Mouse (Mus musculus) left cerebral cortex, postnatal 4 days (tissue): ENCODE results near the gene Frmd8. TPM values are rescaled to one million over a fixed set of nuclear protein-coding genes. Genes with fewer than 3 reads are reported as not detected.
"Not testable (repeated sequence)": the region's sequence is repeated elsewhere in the genome, so short reads cannot be mapped to it uniquely, and the experiment has no call there.

Source experiments
- DNase-seq: peaks from one replicate; pipeline ENCODE4 v3.0.0-alpha.2; 2022
- intact Hi-C: fragments of 180-260 bp; cut with DNase I; formaldehyde crosslinking; loops from one replicate; pipeline ENCODE4 v1.15.1; 2025
- total RNA-seq, 2 experiments: library from RNA; stranded (reverse); gene quantifications; 2 replicates each; pipeline ENCODE4 v1.2.3; 2021

The Frmd8 gene
- total RNA-seq, 2 experiments from 2014 or later = 12.1 to 13.4 TPM

GRCm38 (mm10) chr19:5827456-5828154, 47.5 kb downstream of the Frmd8 start:
- DNase-seq = no peak
- intact Hi-C loops = no loop called here

GRCm38 (mm10) chr19:5827044-5827443, 48.0 kb downstream of the Frmd8 start:
- no peak for DNase-seq
- intact Hi-C loops = no loop called here

DNA sequence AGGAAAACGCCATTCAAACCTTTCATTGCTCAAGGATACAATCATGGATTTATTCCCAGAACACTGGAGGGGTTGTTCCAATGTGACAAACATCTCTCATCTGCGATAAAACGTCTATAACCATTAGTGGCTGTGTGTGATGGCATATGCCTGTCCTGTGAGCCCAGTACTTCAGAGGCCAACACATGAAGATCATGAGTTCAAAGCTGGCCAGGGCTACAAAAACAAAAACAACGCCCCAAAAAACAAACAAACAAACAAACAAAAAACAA, 48.4 kb downstream of the Frmd8 start:
- DNase-seq = no peak
- intact Hi-C loops = no loop called here

- intact Hi-C loops = no loop called here
Observed at GRCm38 (mm10) chr19:5825901-5826730, 49.0 kb downstream of the Frmd8 start.

GRCm38 (mm10) chr19:5824826-5825617, 50.1 kb downstream of the Frmd8 start:
- intact Hi-C loops = no loop called here

More at GRCm38 (mm10) chr19:5825901-5826730, 49.0 kb downstream of the Frmd8 start:
- no peak for DNase-seq

GRCm38 (mm10) chr19:5824043-5824825, 50.8 kb downstream of the Frmd8 start:
- DNase-seq = no peak
- intact Hi-C loops = no loop called here

More at GRCm38 (mm10) chr19:5824826-5825617, 50.1 kb downstream of the Frmd8 start:
- DNase-seq = no peak

DNA sequence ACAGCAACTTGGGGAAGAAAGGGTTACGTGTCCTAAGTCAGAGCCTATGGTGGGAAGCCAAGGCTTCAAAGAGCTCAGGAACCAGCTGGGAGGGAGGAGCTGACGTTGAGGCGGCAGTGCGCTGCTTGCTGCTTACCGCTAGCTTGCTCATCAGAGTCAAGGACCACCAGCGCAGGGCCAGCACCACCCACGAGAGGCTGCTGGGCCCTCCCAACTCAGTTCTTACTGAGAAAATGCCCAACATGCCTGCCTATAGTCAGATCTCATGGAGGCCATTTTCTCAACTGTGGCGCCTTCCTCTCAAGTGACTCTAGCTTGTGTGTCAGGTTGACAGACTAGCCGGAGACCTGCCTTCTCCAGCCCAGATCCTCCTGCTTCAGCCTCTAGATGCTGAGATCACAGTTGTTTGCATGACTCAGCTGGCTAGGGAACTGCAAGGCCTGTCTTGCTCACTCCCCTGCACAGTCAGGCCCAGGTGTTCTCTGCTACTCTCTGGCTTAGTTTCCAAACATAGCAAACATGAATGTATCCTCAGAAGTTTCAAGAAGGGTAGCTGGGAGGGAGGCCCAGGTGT, 51.7 kb downstream of the Frmd8 start:
- intact Hi-C loops = no loop called here
- no peak for DNase-seq

DNA sequence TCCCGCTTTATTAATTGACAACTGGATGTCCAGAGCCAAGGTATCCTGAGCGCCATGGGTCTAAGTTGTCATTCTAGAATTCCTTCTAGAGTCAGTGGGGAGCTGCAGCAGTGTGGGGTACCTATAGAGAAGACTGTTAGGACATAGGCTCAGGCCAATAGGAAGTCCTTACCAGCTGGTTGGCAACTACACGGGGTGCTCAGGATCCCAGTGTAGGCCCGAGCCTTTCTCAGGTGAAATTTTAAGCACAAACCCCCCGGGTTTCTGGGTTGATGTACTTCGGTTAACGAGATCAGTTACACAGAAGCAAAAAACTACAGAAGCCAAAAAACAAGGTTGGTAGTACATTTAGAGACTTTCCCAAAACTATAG, 52.3 kb downstream of the Frmd8 start:
- intact Hi-C loops = no loop called here
- no peak for DNase-seq

GRCm38 (mm10) chr19:5822174-5822833, 52.8 kb downstream of the Frmd8 start:
- intact Hi-C loops = no loop called here
- DNase-seq = no peak

GRCm38 (mm10) chr19:5821847-5822173, 53.3 kb downstream of the Frmd8 start:
- intact Hi-C loops = no loop called here
- no peak for DNase-seq

- no peak for DNase-seq
- intact Hi-C loops = no loop called here
Observed at GRCm38 (mm10) chr19:5819549-5819948, 55.5 kb downstream of the Frmd8 start.

DNA sequence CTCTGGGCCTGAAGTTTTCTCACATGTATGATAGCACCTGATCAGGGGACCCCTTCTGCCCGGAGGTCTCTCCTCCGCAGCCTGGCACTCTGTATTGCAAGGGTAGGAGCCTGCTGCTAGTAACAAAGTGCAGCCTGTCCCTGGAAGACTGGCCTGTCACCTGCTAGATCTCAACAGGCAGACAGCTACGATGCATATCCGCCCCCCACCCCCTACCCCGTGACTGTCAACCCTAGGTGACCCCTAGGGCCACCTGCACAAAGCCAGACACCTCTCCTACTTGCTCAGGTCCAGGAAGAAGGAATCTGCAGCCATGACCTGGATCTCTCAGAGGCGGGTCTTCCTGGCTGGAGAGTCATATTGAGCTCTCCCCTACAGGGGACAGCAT, 56.5 kb downstream of the Frmd8 start:
- intact Hi-C loops = no loop called here
- no peak for DNase-seq

DNA sequence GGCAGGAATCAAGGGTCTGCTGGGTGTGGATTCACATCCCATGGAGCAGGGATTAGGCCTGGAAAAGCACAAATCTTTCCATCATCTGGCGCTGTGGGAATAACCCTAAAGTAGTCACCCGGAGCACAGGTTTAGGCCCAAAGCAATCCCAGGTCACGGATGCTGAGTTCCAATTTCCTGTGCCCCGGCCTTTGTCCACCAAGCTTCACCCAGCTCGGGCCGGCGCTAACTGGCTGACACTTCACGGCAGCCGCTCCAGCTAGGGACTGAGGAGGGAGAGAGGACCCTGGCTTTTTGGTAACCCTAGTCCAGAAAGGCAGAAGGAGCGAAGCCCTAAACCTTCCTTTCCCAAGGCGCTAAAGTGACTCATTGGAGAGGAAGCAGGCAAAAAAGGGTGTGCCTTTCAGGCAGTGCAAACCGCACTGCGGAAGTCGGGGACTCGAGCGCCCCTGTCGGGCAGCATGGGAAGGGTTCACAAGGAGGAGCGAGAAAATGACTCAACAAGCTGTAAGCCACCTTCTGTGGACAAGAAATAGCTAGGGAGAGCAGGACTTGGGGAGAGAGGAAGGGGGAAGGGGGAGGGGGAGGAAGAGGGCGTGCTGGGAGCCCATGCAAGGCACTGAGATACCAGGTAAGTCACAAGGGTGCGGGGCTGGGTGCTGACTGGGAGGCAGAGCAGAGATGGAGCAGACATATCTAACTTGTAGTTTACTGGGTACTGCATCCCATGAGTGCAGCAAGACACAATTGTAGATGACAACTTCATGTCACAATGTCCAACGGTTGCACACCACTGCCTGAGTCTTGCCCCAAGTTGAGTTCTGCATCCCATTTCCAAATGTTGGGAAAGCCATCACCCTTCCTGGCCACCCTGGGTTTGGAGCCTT, 57.1 kb downstream of the Frmd8 start:
- intact Hi-C loops = no loop called here
- peak; percentile 85 for DNase-seq

GRCm38 (mm10) chr19:5815928-5816327, 59.1 kb downstream of the Frmd8 start:
- no peak for DNase-seq
- intact Hi-C loops = no loop called here

GRCm38 (mm10) chr19:5815010-5815409, 60.1 kb downstream of the Frmd8 start:
- DNase-seq = no peak
- intact Hi-C loops = no loop called here

GRCm38 (mm10) chr19:5814048-5814447, 61.0 kb downstream of the Frmd8 start:
- intact Hi-C loops = not testable (repeated sequence)

DNA sequence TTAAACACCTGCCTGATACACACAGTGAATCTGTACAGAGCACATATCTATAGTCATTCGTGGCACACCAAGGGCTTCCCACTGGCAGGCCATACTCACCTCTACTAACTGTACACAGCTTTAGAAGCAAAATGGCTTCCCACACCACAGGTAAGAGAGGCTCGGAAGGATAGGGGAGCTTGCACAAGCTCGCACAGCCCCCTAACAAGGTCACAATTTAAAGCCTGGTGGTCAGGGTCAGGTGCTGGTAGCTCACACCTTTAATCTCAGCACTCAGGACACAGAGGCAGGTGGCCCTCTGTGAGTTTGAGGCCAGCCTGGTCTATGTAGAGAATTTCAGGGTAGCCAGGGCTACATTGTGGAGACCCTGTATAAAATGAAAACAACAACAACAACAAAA, 61.5 kb downstream of the Frmd8 start:
- no peak for DNase-seq
- intact Hi-C loops = no loop called here

More at GRCm38 (mm10) chr19:5814048-5814447, 61.0 kb downstream of the Frmd8 start:
- not testable (repeated sequence) for DNase-seq

GRCm38 (mm10) chr19:5811771-5812504, 63.1 kb downstream of the Frmd8 start:
- intact Hi-C loops = no loop called here
- DNase-seq = peak; percentile 86
